Mouse (Mus musculus): Measurements from ENCODE around the gene Mfsd2b.
A peak's percentile ranks its signal among the peaks of the same experiment; 100 is the strongest.
"Not testable (repeated sequence)": the region's sequence is repeated elsewhere in the genome, so short reads cannot be mapped to it uniquely, and the experiment has no call there.

Gene Mfsd2b

GRCm38 (mm10) chr12:4874161-4874927, at the start of gene Mfsd2b:
Gene Mfsd2b (minus strand): TSS chr12:4874359.
- DNase-seq = peak; percentile 80

- DNase-seq = peak; percentile 71
Measured at GRCm38 (mm10) chr12:4917805-4918591, 43.8 kb upstream of the Mfsd2b start.

- peak; percentile 97 for DNase-seq
Measured at GRCm38 (mm10) chr12:4916994-4917804, 43.0 kb upstream of the Mfsd2b start, which contains the start of gene Atad2b. Gene Atad2b (plus strand): TSS chr12:4917353.

GRCm38 (mm10) chr12:4914944-4915343, 40.8 kb upstream of the Mfsd2b start:
- no peak for DNase-seq

- DNase-seq = no peak
Measured at GRCm38 (mm10) chr12:4914441-4914840, 40.3 kb upstream of the Mfsd2b start.

GRCm38 (mm10) chr12:4911716-4912115, 37.6 kb upstream of the Mfsd2b start:
- no peak for DNase-seq

- not testable (repeated sequence) for DNase-seq
Measured at GRCm38 (mm10) chr12:4910496-4910895, 36.3 kb upstream of the Mfsd2b start.

GRCm38 (mm10) chr12:4908391-4908790, 34.2 kb upstream of the Mfsd2b start:
- DNase-seq = no peak

- peak; percentile 96 for DNase-seq
Measured at GRCm38 (mm10) chr12:4906951-4907906, 33.1 kb upstream of the Mfsd2b start, which contains the start of gene Ubxn2a. Gene Ubxn2a (minus strand): TSS chr12:4907705.

- DNase-seq = no peak
Measured at GRCm38 (mm10) chr12:4906476-4906875, 32.3 kb upstream of the Mfsd2b start.

GRCm38 (mm10) chr12:4905946-4906345, 31.8 kb upstream of the Mfsd2b start:
- DNase-seq = peak; percentile 35

- no peak for DNase-seq
Measured at GRCm38 (mm10) chr12:4898024-4898423, 23.9 kb upstream of the Mfsd2b start.

- no peak for DNase-seq
Measured at GRCm38 (mm10) chr12:4889891-4890290, 15.7 kb upstream of the Mfsd2b start.

- DNase-seq = no peak
Measured at GRCm38 (mm10) chr12:4889251-4889650, 15.1 kb upstream of the Mfsd2b start.

GRCm38 (mm10) chr12:4888739-4889138, 14.6 kb upstream of the Mfsd2b start:
- DNase-seq = no peak

- DNase-seq = not testable (repeated sequence)
Measured at GRCm38 (mm10) chr12:4886581-4886980, 12.4 kb upstream of the Mfsd2b start.

GRCm38 (mm10) chr12:4885062-4885461, 10.9 kb upstream of the Mfsd2b start:
- no peak for DNase-seq

GRCm38 (mm10) chr12:4882086-4882485, 7.9 kb upstream of the Mfsd2b start:
- DNase-seq = no peak

GRCm38 (mm10) chr12:4879048-4879447, 4.9 kb upstream of the Mfsd2b start:
- no peak for DNase-seq

- DNase-seq = no peak
Measured at GRCm38 (mm10) chr12:4878296-4878783, 4.2 kb upstream of the Mfsd2b start.

- DNase-seq = no peak
Measured at GRCm38 (mm10) chr12:4875623-4876022, 1.5 kb upstream of the Mfsd2b start.

GRCm38 (mm10) chr12:4873531-4873930, 628 bp downstream of the Mfsd2b start:
- no peak for DNase-seq

All from retina, postnatal 1 day (tissue).